Mouse (Mus musculus): ENCODE data around the gene Hdac10.

Hdac10 gene

DNA sequence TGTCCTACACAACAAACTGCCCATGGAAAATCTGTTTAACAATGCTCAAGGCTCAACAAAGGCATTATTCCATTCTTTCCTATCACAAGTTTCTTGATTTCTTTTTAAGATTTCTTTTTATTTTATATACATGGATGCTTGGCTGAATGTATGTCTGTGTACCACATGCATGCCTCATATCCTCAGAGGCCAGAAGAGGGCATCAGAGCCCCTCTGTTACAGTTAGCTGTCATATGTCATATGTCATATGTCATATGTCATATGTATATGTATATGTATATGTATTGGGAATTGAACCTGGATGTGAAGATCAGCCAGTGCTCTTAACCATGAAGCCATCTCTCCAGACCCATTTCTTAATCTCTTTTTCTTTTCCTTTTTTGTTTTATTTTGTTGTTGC, 10.5 kb downstream of the Hdac10 start:
- no peak for DNase-seq

DNA sequence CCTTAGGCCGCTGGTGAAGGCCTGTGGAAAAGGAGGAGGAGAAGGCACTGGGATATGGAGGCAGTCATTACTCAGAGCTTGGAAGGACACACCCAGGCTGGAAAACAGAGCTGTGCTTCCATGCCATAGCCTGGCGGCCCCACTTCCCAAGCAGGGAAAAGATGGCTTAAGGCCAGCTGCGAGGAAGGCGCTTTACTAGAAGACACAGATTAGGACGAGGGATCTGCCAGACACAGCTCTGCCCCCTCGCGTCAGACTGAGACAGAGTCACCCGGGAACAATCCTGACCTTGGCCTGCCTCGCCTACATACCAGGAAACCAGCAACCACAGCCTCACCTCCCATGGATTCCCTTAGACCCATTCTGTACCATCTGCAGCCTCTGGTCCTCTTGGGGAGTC, 18.4 kb downstream of the Hdac10 start:
- no peak for DNase-seq

DNA sequence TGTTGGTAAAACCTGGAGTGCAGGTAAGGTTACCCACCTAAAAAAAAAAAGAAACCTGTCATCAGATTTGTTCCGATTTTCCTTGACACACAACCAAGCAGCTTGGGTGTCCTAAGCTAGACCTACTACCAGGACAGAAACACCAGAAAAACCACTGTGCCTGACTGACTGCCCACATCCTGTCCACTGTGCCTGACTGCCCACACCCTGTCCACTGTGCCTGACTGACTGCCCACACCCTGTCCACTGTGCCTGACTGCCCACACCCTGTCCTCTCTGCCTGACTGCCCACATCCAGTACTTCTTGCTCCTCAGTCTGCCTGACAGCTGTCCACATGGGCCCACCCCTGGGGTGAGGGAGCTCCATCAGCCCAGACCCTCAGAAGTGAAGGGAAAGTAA, 21.5 kb downstream of the Hdac10 start:
- DNase-seq = no peak

DNA sequence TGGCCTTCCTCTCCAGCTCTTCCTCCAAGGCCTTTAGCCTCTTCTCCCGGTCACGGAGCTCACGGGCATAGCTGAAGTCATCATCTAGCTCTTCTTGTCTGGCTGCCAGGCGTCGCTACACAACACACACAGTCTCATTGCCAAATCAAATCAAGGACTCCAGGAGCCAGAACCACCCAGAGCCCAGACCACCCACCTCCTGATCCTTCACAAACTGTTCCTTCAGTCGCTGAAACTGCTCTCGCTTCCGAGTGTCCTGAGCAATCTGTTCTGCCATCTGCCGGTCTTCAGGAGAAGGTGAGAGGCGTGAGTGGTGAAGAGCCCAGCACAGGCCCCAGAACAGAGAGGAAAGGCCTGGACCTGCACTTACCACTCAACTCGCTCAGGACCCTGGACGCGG, 22.4 kb downstream of the Hdac10 start:
- DNase-seq = no peak

DNA sequence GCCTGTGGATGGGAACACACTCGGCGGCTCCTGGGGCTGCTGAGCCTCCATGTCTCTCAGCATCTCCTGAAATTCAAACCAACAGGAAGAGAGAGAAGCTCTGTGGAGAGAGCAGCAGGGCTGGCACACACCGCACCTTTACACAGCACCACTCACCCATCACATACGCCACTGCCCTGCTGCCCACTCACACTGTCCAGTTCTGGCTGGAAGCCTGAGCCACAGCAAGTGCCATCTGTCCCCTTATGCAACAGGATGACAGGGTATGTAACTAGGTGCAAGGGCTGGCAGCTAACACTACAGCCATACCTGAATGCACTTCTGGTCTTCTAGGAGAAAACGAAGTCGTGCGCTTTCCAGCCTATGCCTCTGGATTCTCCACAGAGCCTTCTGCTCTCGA, 24.1 kb downstream of the Hdac10 start:
- no peak for DNase-seq

DNA sequence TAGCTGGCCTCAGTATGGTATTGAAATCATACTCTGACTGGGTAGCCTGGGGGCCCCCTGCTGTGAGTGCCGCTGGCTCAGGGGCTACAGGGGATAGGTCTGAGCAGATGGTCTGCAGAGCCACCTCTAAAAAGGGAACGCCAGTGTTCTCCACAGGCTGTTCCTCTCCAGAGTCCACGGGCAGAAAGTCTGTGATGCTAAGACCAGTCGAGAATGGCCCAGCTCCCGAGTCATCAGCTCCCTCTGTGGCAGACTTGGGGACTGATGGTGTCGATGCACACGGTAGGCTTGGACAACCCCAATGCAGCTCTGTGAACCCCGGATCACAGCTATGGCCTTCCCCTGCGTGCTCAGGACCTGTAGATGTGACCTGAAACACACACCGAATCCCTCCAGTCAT, 24.6 kb downstream of the Hdac10 start:
- DNase-seq = no peak

DNA sequence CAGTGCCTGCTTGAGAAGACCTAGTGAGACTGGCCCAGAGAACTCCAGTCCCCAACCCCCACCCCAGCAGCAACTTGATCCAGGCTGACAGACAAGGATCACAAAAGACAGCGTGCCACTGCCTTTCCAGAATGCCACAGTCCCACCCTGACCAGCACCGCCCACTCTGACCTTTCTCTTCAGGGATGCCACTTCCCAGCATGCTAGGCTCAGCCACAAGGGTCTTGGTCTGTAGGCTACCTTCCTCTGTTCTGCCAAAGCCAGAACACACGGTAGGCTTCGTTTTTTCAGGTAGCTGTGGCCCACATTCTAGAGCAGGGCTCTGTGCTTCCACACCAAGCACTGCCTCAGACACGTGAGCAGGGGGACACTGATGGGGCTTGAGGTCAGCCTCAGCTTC, 25.9 kb downstream of the Hdac10 start:
- no peak for DNase-seq

DNA sequence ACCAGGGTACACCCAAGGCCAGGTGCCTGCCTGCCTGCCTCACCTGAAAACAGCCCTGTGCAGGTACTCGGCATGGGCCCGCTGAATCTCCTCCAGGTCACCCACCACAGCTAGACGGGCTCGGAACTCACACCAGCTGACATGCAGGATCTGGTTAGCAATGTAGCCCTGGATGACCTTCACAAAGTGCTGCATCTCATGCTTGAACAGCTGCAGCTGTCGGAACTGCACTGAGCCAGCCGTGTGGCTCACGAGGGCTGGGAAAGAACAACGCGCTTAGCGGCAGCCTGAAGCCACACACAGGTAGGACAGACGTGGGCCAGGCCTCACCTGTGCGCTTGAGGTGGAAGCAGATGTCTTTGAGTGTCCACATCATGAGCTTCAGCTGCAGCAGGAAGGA, 27.7 kb downstream of the Hdac10 start:
- no peak for DNase-seq

DNA sequence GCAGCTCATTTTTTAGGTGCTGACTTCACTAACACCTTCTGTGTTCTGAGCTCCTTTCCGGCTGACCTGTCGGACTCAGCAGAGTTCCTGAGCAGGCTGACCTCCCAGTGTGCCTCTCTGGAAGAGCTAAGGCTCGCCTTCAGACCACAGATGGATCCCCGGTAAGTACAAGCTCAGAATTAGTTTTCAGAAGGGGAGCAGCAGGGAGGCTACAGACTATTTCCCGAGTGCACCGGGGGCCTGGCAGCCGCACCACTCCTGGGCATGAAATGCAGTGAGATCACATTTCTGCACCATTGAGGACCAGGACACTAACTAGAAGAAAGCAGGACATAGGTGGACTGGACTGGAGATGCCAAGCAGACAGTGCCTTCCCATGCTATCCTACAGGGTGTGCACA, 29.9 kb downstream of the Hdac10 start:
- DNase-seq = no peak

DNA sequence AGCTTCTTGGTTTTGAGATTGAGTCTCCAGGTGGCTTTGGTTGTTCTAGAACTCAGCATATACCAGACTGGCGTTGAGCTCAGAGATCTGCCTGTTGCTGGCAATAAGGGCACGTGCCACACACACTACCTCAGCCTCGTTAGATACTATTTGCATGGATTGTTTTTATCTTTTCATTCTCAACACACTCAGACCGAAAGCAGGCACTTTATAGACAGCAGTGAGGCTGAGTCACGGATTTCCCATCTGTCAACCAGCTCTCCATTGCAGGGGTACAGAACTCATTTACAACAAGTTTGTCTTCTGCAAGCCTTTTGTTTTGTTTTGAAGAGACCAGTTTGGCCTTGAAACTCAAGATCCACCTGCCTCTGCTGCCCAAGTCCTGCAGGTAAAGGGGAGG, 31.1 kb downstream of the Hdac10 start:
- no peak for DNase-seq

DNA sequence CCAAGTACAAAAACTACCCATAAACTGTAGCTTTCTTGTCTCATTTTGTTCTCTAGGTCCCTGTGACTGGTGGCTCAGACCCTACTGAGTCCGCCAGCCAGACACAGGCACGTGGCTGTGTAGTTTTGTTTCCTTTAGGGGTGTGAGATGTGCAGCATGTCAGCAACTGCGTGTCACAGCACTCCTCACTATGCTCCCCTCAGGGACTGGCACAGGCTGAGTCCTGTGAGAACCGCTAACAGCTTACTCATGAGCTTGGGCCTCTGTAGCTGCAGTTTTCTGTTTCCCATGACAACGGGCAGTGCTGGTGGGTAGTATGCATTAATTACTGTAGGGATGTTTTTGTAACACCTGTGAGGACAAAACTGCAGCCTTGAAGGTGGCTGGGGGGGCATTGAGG, 36.3 kb downstream of the Hdac10 start:
- no peak for DNase-seq

DNA sequence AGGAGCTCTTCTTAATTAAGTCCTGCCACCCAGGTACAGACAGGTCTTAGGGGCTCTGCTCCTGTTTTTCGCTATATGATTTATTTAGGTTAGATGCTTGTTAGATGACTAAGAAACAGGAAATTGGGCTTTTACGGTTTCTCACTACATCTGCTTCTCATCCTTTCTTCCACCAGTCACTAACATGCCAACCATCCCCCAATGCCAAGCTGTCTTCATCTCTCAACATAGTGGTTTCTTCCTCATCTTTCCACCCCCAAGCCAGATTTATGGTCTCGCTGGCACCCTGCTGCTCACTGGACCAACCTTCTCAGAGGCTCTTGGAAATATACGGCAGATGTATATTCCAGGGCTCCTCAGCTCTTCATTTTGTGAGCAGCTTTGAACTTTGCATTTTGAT, 37.8 kb downstream of the Hdac10 start:
- no peak for DNase-seq

DNA sequence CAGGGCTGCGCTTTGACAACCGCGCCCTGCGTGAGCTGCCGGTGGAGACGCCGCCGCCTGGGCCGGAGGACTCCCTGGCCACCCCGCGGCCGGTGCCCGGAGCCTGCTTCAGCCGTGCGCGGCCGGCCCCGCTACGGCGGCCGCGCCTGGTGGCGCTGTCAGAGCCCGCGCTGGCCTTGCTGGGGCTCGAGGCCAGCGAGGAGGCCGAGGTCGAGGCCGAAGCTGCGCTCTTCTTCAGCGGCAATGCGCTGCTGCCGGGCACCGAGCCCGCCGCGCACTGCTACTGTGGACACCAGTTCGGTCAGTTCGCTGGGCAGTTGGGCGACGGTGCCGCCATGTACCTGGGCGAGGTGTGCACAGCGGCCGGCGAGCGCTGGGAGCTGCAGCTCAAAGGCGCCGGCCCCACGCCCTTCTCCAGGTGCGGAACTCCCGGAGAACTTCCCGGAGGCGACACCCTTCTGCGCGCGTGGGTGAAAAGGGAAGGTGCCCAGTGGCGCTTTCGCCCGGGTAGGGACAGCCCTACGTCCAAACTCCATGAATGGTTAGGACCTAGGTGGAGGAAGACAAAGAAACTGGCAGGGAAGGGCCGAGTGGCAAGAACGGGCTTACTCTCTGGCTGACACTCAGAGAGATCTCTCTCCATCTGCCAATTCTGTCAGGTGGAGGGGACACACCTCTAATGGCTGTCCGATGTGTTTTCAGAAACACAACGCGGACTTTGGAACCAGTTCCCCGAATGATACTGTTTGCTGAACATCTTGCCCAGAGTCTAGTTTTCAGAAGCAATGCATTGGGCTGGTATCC, 39.0 kb downstream of the Hdac10 start:
- DNase-seq = no peak

DNA sequence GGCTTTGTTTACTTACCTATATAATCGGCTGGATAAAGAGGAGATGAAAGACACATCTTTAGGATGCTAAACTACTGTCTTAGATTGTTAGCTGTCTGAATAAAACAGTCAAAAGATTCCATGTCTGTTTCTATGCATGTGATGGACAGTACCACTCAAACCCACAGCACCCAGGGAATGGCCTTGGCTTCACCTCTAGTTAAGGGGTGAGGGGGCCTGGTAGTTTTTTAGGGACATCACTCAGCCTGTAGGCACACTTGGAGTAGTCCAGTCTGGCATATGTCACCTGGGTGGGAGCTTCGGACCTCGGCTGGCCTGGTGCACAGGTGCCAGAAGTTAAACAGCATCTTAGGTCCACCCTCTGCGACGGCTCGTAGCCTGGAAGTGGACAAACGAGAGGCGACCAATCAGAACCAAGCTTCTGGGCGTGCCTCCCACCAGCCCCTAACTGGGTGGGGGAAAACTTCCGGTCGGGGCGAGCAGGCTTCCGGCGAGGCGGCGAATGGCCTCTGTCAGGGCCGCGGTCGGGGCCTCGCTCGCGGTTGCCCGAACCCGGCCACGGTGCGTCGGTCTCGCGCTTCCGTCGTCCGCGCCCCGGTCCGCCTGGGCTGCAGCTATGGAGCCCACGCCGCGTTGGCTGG, 39.8 kb downstream of the Hdac10 start, which contains the start of gene Selenoo:
Gene Selenoo, plus strand, starts transcription at position 478 of the 641 bp plus-strand sequence.
- peak; percentile 74 to 78 for DNase-seq

DNA sequence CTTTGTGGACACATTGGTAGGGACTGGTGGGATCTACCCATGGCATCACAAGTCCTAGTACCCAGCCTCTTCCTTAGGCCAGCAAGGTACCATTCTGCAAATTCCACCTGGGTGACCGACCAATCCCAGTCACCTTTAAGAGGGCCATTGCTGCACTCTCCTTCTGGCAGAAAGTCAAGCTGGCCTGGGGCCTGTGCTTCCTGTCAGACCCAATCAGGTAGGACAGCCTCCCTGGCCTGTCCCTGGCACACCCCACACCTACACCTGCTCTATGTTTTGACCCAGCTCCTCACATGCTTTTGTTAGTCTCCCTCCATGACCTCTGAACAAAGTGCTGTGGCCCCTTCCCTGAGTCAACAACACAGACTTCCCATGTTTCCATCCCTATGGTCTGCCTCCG, 43.7 kb downstream of the Hdac10 start:
- DNase-seq = no peak

DNA sequence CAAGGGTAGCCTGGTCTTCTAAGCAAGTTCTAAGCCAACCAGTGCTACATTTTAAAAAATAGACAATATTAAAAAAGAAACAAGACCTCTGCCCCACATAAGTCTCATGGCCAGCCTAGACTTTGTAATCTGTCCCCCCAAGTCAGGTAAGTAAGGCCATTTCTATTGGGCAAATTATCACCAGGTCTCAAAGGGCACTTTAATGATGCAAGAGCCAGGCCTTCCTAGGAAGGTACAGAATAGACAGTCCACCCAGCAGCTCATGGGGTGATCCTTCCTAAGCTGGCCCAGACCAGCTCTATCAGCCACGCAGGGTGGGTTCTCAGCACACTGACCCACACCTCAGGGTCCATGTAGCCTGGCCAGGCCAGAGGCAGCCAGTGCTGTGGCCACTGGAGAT, 44.6 kb downstream of the Hdac10 start:
- DNase-seq = no peak

DNA sequence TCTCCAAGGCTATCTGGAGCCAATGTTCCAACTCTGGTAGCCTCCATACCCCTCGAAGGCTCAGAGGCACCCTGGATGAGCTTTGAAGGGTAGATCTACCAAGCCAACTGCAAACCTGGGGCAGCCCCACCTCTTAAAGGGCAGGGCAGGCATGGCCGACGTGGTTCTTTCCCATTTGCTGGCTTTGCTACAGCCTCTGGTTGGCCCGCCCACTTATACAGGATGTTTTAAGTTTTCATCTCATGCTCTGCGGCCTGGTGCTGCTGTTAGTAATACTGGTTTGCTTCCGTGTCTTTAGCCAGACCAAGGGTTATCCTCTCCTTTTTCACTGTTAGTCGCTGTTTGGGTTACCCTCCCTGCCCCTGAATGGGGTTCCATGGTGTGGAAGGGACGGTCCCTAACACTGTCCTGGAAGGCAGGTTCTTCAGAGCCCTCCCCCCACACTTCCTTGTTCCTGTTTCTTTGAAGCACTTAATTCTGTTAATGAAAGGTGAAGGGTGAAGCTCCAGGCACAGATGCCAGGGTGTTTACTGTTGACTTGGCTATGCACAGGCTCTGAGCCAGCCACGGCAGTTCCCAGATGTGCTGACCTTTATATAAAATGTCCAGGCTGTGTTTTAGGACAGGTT, 50.2 kb downstream of the Hdac10 start:
- DNase-seq = peak; percentile 58 to 76

DNA sequence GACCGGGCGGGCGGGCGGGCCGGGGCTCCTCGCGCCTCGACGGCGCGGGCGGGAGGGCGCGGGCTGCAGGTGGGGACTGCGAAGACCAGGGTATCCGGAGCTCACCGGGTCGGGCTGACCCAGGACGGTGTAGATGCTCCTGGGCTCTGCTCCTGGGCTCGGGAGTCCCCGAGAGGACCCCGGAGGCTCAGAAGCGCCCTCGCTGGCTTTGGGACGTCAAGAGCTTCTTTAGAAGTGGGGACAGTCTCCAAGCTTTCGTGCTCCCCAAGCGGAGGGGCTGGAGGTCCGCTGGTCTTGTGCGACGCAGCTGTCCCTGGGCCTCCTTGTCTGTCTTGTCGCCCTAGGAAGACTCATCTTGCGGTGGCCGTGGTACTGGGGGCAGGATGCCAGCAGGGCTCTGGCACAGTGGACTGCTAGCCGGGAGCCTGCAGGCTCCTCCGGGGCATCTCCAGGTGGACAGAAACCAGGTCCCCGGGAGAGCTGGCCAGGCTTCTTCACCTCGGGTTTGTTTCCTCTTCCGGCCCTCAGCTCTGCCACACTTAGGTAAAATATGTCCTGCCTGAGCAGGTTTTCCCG, 52.3 kb downstream of the Hdac10 start:
- peak; percentile 36 to 52 for DNase-seq

DNA sequence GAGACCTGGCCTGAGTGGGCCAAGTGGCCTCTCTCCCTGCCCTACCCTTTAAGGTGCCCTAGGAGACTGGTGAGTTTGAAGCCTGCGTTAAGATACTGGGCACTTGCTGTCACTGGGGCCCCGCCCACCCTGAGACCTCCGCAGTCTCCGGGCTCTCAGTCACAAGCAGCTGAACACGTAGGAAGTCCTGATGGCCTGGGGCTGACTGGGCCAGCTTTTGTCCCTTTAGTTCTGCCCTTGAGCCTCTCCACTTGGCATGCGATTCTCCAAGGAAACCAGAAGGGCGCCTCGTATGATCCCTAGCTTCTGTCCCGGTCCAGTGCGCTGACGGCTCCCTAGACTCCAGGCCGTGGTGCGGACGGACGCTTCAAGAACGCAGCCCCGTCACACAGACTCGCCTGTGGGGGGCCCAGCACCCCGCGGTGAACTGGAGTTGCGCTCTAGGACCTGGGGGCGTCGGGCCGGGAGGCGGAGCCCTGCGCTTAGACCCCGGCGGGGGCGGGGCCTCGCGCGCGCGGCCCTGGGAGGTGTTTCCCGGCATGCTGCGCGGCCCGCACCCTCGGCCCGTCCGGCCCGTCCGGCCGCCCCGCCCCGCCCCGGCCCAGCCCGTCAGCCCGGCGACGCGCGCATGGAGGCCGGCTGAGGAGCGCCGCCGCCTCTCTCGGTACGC, 52.9 kb downstream of the Hdac10 start:
- peak; percentile 80 to 81 for DNase-seq

DNA sequence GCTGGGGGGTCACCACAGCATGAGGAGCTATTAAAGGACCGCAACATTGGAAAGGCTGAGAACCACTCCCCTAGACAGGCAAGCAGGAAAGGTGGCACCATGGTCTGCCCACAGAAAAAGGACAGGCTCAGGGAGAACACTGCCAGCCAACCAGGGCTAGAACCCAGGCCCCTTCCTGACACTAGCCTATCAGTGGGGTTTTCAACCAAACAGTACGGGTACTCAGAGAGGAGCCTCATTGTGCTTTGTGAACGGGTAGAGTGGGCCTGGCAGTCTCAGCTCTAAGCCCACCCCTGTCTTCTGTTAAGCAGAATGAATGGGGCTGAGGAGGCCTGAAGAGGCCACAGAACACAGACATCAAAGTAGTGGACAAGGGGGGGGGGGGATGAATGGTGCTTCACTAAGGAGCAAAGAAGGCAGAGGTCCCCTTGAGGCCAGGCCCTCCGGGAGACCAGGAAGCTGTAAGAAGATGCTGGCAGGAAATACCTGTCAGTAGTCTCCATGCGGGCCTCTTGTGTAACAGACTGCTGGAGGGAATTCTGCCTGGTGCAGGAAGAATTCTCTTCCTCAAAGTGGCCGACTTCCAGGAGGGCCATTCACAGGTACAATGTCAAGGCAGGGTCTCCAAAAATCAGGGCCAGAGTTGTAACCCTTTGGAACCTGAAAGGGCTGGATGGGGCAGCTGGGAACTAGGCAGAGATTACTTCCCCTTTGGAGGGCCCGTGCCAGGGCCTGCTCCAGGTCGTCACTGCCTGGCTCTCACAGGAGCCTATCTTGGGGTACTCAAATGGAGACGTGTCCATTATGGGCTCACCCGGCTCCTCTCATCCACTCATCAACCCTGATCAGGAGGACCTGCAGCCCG, 53.7 kb downstream of the Hdac10 start, which contains the start of gene Trabd:
Gene Trabd, plus strand, starts transcription at position 512 of the 865 bp plus-strand sequence.
- DNase-seq = no peak

DNA sequence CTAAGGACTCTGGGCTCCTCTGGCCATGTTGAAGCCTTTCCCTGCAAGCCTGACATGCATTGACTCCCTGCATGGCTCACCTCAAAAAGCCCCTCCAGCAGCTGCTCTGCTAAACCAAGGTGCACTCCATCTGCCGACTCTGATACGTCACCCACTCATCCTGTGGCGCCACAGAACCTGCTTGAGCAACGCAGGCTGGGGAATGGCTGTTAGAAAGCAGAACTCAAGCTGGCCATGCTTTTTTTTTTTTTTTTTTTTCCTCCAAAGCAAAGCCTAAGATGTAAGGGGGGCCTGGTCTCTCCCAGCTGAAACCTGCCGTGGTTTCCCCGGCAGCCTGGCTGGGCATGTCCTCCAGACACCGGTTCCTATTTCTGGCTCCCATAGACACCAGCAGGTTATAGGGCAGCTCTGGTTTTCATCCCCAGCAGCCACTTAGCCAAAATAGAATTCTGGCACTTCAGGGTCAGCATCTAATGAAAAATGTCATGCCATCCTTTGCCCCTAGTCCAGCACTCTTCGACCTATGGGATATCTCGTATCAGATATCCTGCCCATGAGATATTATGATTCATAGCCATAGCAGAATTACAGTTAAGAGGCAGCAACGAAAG, 54.4 kb downstream of the Hdac10 start:
- DNase-seq = no peak
